Mouse (Mus musculus): ENCODE data around the gene Ccdc97.

Gene Ccdc97

DNA sequence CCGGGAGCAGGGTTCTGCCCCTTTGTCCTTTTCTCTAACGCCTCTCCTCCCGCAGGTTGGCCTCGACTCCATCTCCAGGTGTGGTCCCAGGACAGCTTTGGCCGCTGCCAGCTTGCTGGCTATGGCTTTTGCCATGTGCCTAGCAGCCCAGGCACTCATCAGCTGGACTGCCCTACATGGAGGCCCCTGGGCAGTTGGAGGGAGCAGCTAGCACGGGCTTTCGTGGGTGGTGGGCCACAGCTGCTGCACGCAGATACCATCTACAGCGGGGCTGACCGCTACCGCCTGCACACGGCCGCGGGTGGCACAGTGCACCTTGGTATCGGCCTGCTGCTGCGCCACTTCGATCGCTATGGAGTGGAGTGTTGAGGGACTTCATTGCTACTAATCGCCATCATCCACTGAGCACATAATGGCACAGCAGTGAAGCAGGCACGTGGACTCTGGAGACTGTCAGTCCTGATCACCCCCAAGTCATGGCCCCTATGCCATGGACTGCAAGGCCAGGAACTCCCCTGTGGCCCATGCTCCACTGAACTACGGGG, 32.9 kb downstream of the Ccdc97 start:
- ChIA-PET CTCF (interaction anchor here in 2 of 4 experiments (0.7 to 1.0 kb wide), 2 partner anchors 18 to 51 kb away, joined by 3 read pairs; no protein-coding TSS in a partner anchor), POLR2A (interaction anchor here in 2 of 4 experiments (0.6 to 1.5 kb wide), 4 partner anchors 12 to 226 kb away, joined by 3 to 5 read pairs (median 4); no protein-coding TSS in a partner anchor)

GRCm38 (mm10) chr7:25684659-25685058, 34.2 kb downstream of the Ccdc97 start:
- ChIA-PET CTCF (no interaction called here), POLR2A (interaction anchor here in 1 of 4 experiments (0.9 to 1.2 kb wide), 2 partner anchors 8 to 10 kb away, joined by 3 to 5 read pairs; no protein-coding TSS in a partner anchor)

DNA sequence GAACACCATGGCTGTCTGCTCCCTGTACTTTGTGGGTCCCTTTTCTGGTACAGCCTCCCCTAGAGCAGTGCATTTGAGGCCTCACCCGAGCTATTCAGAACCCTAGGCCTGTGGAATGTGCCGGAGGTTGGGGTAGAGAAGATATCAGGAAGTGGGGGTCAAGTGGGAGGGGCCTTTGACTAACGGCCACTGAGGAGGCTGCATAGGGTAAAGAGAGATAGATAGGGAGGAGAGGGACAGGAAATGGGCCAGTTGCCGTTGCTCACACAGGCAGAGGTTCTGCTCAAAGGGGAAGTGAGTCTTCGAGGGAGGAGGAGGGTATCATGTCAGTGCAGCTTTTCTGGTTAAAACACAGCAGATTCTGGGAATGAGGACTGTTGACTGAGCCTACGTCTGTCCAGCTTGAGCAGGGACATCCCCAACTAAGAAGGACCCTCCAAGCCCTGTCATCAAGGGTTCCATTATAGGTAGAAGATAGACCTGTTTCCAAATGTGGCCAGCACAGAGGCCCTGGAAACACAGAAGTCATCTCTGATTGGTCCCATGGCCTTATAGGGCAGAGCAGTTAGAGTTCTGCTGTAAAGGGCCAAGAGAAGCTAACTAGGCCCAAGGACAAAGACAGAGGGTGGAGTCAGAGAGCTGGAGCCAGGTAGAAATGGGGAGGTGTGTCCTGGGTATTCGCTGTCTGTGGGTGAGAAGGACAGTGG, 35.3 kb downstream of the Ccdc97 start:
- ChIA-PET POLR2A (interaction anchor here in 3 of 4 experiments (0.6 to 2.0 kb wide), 9 partner anchors 9 to 718 kb away, joined by 3 to 9 read pairs (median 4); partner anchors contain the start of gene Tmem91 (in 1 of the 3)), CTCF (no interaction called here)

DNA sequence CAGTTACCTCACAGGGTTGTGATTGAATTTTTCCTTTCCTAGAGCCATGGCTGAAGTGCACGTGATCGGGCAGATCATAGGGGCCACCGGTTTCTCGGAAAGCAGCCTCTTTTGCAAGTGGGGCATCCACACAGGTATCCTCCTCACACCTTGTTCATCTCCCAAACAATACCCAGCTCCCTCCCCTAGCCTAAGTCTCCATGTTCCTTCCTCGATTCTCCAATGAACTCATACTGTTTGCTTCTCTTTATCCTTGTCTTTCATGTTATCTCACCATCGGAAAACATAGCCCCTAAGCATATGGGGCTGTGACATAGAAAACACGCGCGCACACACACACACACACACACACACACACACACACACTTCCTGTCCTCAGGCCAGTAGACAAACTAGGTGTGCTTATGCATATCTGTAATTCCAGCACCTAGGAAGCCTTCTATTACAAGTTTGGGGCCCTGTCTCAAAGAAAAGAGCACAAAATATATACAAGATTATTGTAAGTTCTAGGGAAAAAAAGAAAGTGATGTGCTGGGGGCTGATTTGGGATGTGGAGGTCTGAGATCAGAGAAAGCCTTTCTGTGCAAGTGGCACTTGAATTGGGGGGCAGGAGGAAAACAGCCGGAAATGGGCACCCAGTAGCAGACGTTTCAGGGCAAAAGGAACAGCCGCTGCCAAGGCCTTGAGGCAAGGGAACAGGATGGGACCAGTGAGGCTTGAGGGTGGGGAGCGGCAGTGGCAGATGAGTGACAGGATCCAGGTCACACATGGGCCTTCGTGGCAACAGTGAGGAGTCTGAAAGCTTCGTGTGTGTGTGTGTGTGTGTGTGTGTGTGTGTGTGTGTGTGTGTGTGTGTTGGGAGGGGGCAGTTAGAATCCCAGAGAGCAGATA, 37.3 kb downstream of the Ccdc97 start:
- ChIA-PET CTCF (interaction anchor here in 2 of 4 experiments (0.6 to 2.5 kb wide), 9 partner anchors 12 to 266 kb away, joined by 3 to 9 read pairs (median 4); partner anchors contain the start of genes Bckdha (in 1 of the 2) and Exosc5 (in 1 of the 2)), POLR2A (interaction anchor here (0.6 to 3.6 kb wide), 40 partner anchors 9 to 287 kb away, joined by 3 to 39 read pairs (median 4); partner anchors contain the start of genes Bckdha (in 2 of the 4), Exosc5 (in 2 of the 4), Dmac2 (in 1 of the 4) and Hnrnpul1 (in 1 of the 4))

GRCm38 (mm10) chr7:25680514-25681258, 38.2 kb downstream of the Ccdc97 start, which contains the start of gene B9d2:
Gene B9d2 (plus strand): TSS chr7:25680780.
- ChIA-PET POLR2A (interaction anchor here (0.6 to 3.6 kb wide), 57 partner anchors 8 to 413 kb away, joined by 3 to 39 read pairs (median 4); partner anchors contain the start of genes Hnrnpul1 (in 3 of the 4), Bckdha (in 2 of the 4), Exosc5 (in 2 of the 4) and Cic (in 1 of the 4)), CTCF (interaction anchor here in 3 of 4 experiments (0.5 to 2.5 kb wide), 22 partner anchors 9 to 708 kb away, joined by 3 to 9 read pairs (median 4); partner anchors contain the start of genes Atp1a3 (in 1 of the 3), Bckdha (in 1 of the 3), Exosc5 (in 1 of the 3) and Hnrnpul1 (in 1 of the 3))

DNA sequence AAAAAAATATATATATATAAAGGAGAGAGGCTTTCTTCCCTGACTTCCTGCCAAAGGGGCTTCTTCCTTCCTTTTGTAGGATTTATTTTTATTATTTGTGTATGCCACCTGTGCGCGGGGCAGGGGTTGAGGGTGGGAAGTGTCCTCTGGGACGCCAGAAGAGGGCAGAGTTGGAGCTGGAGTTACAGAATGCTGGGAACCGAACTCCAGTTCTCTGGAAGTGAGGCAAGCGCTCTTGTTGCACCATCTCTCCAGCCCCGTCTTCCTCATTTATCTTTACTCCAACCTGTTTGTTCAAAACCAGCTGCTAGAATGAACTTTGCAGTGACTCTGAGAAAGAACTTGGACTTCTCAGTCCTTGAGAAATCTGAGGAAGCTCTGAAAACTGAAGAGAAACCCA, 38.9 kb downstream of the Ccdc97 start:
- POLR2A ChIA-PET: interaction anchor here in 3 of 4 experiments (0.7 to 3.6 kb wide), 40 partner anchors 9 to 412 kb away, joined by 3 to 39 read pairs (median 4); partner anchors contain the start of genes Hnrnpul1 (in 3 of the 3), Bckdha (in 2 of the 3), Exosc5 (in 2 of the 3) and Cic (in 1 of the 3)
- CTCF ChIA-PET: interaction anchor here in 3 of 4 experiments (0.5 to 2.5 kb wide), 19 partner anchors 8 to 707 kb away, joined by 3 to 9 read pairs (median 4); partner anchors contain the start of genes Atp1a3 (in 1 of the 3), Bckdha (in 1 of the 3), Exosc5 (in 1 of the 3) and Hnrnpul1 (in 1 of the 3)

GRCm38 (mm10) chr7:25677013-25677412, 41.9 kb downstream of the Ccdc97 start:
- POLR2A ChIA-PET: interaction anchor here in 2 of 4 experiments (0.6 to 4.2 kb wide), 7 partner anchors 8 to 68 kb away, joined by 3 to 26 read pairs (median 3); partner anchors contain the start of gene Exosc5 (in 2 of the 2)
- CTCF ChIA-PET: interaction anchor here in 1 of 4 experiments (1.2 kb wide), 1 partner anchor 11 kb away, joined by 3 read pairs; no protein-coding TSS in a partner anchor

- CTCF ChIA-PET: interaction anchor here in 2 of 4 experiments (1.0 to 1.2 kb wide), 2 partner anchors 12 to 24 kb away, joined by 3 read pairs; no protein-coding TSS in a partner anchor
- POLR2A ChIA-PET: interaction anchor here in 2 of 4 experiments (0.6 to 4.2 kb wide), 13 partner anchors 8 to 79 kb away, joined by 3 to 26 read pairs (median 4); partner anchors contain the start of genes Exosc5 (in 2 of the 2), Bckdha (in 1 of the 2) and Hnrnpul1 (in 1 of the 2)
These were observed 42.7 kb downstream of the Ccdc97 start for GRCm38 (mm10) chr7:25676085-25676781.

- CTCF ChIA-PET: interaction anchor here in 2 of 4 experiments (0.9 to 1.3 kb wide), 6 partner anchors 9 to 266 kb away, joined by 3 to 4 read pairs (median 3); no protein-coding TSS in a partner anchor
- POLR2A ChIA-PET: interaction anchor here (0.6 to 4.2 kb wide), 26 partner anchors 8 to 250 kb away, joined by 3 to 26 read pairs (median 4); partner anchors contain the start of genes Exosc5 (in 2 of the 4), Hnrnpul1 (in 2 of the 4), Bckdha (in 1 of the 4) and Dmac2 (in 1 of the 4)
These were observed 43.5 kb downstream of the Ccdc97 start for GRCm38 (mm10) chr7:25675405-25675804.

GRCm38 (mm10) chr7:25674719-25675300, 44.1 kb downstream of the Ccdc97 start, which contains the start of gene Tmem91:
Gene Tmem91 (minus strand): TSS chr7:25675166.
- CTCF ChIA-PET: interaction anchor here (0.5 to 1.4 kb wide), 10 partner anchors 8 to 265 kb away, joined by 3 to 6 read pairs (median 4); no protein-coding TSS in a partner anchor
- POLR2A ChIA-PET: interaction anchor here in 3 of 4 experiments (0.5 to 4.2 kb wide), 30 partner anchors 9 to 1561 kb away, joined by 3 to 26 read pairs (median 4); partner anchors contain the start of genes Exosc5 (in 2 of the 3), Hnrnpul1 (in 2 of the 3), Tgfb1 (in 2 of the 3) and B3gnt8 (in 1 of the 3)

DNA sequence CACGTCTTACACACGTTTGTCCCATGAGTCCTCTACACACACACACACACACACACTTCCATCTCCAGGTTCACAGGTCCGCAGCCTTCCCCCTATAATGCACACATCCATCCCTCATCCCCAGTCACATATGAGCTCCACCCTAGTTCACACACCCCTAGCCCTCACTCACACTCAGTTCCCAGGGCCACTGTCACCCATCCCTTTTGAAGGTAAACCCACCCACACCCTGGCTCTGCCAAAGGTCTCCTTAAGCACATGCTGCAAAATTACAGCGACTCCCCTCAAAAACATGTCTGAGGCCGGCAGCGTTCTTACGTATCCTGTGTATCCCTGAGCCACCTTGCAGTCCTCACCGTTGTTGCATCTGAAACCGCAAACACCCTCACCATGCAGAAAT, 44.6 kb downstream of the Ccdc97 start:
- CTCF ChIA-PET: interaction anchor here (0.5 to 1.4 kb wide), 9 partner anchors 8 to 265 kb away, joined by 3 to 6 read pairs (median 4); no protein-coding TSS in a partner anchor
- POLR2A ChIA-PET: interaction anchor here in 3 of 4 experiments (0.5 to 4.2 kb wide), 23 partner anchors 10 to 1561 kb away, joined by 3 to 26 read pairs (median 4); partner anchors contain the start of genes Exosc5 (in 2 of the 3), Hnrnpul1 (in 2 of the 3), B3gnt8 (in 1 of the 3) and Bckdha (in 1 of the 3)

DNA sequence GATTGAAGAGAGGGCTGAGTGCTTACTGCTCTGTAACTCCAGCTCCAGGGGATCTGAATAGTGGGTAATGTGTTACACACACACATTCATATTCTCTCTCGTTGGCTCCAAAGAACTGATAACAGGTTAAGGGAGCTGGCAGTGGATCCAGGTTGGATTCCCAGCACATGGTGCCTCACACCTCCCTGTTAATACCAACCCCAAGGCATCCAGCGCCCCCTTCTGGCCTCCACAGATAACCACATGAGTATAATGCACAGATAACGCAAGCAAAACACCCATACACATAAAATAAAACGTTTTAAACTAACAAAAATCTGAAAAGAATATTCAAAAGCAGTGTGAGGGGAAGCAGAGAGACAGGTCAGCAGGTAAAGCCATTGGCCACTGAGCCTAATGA, 46.4 kb downstream of the Ccdc97 start:
- CTCF ChIA-PET: interaction anchor here in 3 of 4 experiments (0.6 to 0.7 kb wide), 4 partner anchors 8 to 187 kb away, joined by 3 to 4 read pairs (median 4); partner anchors contain the start of gene B9d2 (in 1 of the 3)
- POLR2A ChIA-PET: interaction anchor here in 2 of 4 experiments (0.7 to 1.8 kb wide), 7 partner anchors 8 to 53 kb away, joined by 3 to 4 read pairs (median 4); partner anchors contain the start of genes B9d2 (in 1 of the 2), Bckdha (in 1 of the 2), Dmac2 (in 1 of the 2) and Exosc5 (in 1 of the 2)

DNA sequence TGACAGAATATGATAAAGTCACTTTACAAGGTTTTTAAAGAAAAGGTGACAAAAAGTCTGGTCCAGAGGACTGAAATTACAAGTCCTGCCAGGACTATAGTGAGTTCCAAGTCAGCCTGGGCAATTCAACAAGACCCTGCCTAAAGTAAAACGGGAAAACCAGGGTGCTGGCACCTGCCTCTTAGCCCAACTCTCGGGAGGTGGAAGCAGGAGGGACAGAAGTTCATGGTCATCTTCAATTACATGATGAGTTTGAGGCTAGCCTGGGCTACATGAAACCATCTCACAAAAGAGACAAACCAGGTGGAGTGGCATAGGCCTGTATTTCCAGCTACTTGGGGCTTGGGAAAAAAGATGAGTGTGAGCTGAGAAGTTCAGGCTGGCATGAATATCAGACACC, 47.2 kb downstream of the Ccdc97 start:
- ChIA-PET CTCF (interaction anchor here in 3 of 4 experiments (0.6 to 0.7 kb wide), 4 partner anchors 9 to 186 kb away, joined by 3 to 4 read pairs (median 4); partner anchors contain the start of gene B9d2 (in 1 of the 3)), POLR2A (interaction anchor here in 2 of 4 experiments (0.5 to 1.8 kb wide), 9 partner anchors 9 to 164 kb away, joined by 3 to 5 read pairs (median 4); partner anchors contain the start of genes B9d2 (in 2 of the 2), Bckdha (in 1 of the 2), Dmac2 (in 1 of the 2) and Exosc5 (in 1 of the 2))

DNA sequence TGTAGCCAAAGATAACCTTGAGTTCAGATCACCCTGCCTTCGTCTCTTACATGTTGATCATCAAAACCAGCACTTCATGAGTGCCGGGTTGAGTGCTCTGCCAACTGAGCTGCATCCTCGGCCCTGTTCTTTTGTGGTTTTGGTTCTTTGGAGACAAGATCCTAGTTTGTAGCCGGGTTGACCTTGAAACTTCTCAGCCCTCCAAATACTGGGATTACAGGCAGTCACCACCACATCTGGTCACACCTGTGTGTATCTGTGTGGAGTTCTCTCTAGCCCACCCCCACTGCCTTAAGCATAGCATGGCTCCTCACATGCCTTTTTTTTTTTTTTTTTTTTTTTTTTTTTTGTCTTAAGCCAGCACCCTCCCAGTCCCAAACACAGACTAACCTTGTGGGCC, 48.8 kb downstream of the Ccdc97 start:
- CTCF ChIA-PET: interaction anchor here in 2 of 4 experiments (1.0 to 2.1 kb wide), 4 partner anchors 9 to 22 kb away, joined by 3 to 9 read pairs (median 3); partner anchors contain the start of gene B9d2 (in 2 of the 2)
- POLR2A ChIA-PET: interaction anchor here in 3 of 4 experiments (0.7 to 5.6 kb wide), 19 partner anchors 9 to 502 kb away, joined by 3 to 73 read pairs (median 5); partner anchors contain the start of genes B9d2 (in 2 of the 3), Bckdha (in 2 of the 3), Exosc5 (in 2 of the 3) and Hnrnpul1 (in 1 of the 3)

Data from embryonic stem cell, embryonic (primary cell).